Mouse (Mus musculus) adrenal gland, adult 18-20 months (tissue): Measurements from ENCODE around the gene Tspan5. TPM values are rescaled to one million over a fixed set of nuclear protein-coding genes. Genes with fewer than 3 reads are reported as not detected.

ENCODE experiments used
- DNase-seq, 2 experiments: peaks; one replicate each; pipeline ENCODE4 v3.0.0; 2021 to 2022; ENCODE audit warnings: low spot score in 2 of 2
- total RNA-seq, 2 experiments: library from RNA; stranded (reverse); gene quantifications; 1 replicate in 1 of 2; 2 replicates in 1 of 2; pipeline ENCODE4 v1.2.3; 2021

The Tspan5 gene
- total RNA-seq, 2 experiments from 2014 or later, result 58.5 to 61.8 TPM

DNA sequence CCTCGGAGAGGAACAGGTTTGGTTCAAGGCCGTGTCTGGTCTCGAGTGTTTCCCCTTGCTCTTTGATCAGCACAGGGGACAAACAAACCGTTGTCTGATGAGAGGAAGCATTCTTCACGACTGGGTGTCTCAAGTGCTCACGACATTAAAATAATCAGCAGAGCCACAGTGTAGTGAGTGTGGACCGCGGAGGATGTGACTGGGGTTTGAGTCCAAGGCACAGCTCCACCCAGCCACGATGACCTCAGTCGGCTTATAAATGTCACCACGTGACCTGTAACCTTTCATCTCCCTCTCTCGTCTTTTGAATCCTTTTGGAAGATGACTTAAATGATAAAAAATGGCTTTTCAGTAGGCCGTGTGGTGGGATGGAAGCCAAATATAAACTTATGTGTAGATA lies 126.4 kb downstream of the Tspan5 start:
- peak in 1 of 2 experiments; percentile 48 for DNase-seq

DNA sequence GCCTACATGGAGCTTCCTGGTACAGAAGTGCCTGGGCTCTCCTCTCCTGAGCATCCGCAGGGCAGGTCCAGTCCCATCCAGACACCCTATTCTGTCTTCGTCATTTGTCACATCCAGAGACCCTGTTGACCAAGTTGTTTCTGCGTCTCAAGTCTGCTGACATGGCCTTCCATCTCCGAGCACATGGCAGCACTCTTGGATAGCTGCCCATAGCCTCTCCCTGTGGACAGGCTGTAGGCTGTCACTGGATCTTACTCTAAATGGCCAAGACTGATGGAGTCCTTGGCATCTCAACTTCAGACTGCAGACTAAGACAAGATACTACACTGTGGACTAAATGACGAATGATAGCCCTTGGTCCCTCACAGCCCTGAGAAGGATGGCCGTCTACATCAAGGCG lies 133.3 kb downstream of the Tspan5 start:
- DNase-seq, result no peak

DNA sequence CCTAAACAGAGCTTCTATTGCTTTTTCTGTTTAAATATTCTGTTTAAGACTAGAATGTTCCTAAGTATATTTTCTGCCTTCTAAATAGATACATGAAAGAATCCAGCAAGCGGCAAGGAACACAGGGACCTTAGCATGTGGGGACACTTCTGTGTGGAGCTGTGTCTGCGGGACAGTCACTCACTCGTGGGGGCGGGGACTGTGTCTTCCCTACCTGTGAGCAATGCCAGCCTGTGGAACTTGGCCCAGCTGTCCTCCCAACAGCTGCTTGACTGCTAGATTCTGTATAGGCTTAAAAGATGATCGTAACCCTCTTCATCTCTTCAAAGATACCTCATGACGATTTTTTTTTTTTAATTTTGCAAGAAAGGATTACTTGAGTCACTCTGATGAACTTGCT lies 133.9 kb downstream of the Tspan5 start:
- no peak for DNase-seq

DNA sequence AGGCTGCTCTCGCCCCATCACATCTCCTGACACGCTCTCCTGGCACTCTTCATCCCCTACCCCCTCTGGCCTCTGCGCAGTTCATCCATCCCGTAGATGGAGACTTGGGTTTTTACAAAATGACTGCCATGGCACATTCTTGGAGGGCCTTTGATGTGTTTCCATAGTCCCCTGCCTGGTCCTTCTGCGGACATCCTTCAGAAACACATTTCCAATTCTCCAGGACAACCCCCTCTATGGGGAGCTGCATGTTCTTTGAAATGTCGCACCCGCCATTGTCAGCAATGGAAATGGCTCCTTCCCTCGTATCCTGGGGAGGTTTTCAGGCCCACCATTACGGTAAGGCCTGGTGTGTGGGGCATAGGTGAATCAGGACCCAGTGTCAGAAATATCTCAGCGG lies 134.4 kb downstream of the Tspan5 start:
- DNase-seq, result no peak

DNA sequence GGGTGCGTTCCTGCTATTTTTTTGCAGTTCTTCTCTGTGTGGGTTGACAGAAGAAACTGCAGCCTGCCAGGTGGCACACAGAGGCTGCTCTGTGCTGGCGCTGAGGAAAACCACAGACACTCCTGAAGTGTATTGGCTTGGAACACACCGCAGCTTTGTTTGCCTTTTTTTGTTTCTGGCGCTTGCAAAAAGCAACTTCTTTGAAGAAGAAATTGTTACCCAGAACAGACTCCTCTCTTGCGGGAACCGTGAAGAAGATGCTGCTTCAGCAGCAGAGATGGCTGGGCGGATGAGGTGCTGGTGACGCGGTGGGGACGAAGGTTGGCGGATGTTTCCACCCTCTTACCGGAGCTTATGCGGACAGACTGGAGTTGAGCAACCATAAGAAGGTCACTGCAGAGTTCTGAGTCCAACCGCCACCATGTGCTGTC lies 135.0 kb downstream of the Tspan5 start:
- no peak for DNase-seq

DNA sequence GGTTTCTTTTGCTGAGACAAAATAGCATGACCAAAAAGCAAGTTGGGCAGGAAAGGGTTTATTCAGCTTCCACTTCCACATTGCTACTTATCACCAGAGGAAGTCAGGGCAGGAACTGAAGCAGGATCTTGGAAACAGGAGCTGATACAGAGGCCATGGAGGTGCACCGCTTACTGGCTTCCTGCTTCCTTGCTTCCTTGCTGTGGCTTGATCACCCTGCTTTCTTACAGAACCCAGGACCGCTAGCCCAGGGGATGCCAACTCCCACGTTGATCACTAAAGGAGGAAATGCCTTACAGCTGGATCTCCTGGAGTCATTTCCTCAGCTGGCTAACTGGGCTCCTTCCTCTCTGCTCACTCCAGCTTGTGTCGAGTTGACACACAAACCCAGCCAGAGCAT lies 135.7 kb downstream of the Tspan5 start:
- DNase-seq, result no peak

DNA sequence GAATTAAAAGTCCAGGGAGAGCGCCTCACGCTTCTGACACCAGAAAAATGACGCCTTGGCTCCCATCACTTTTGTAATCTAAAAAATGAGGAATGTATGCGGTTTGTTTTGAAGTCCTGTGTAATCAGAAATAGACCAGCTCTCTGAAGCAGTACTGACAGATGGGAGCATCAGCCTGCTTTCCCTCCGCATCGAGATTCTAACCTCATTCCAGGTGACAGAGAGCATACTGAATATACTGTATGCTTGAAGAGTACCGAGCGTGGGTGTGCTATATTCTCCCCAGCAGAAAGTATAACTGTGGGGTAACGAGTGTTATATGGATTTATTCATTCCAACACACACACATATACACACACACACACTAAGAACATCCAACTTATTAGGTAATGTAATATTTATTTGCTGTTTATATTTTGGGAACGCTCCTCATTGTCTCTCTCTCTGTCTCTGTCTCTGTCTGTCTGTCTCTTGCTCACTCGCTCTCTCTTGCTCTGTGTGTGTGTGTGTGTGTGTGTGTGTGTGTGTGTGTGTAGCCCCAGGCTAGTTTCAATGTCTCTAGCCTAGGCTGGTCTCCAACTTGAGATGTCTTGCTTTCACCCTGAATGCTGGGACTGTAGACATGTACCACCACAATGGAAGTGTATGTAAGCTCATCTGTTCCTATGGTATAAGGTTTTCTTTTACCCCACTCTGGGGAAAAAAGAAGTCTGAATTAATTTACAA lies 139.2 kb downstream of the Tspan5 start:
- DNase-seq, result no peak

DNA sequence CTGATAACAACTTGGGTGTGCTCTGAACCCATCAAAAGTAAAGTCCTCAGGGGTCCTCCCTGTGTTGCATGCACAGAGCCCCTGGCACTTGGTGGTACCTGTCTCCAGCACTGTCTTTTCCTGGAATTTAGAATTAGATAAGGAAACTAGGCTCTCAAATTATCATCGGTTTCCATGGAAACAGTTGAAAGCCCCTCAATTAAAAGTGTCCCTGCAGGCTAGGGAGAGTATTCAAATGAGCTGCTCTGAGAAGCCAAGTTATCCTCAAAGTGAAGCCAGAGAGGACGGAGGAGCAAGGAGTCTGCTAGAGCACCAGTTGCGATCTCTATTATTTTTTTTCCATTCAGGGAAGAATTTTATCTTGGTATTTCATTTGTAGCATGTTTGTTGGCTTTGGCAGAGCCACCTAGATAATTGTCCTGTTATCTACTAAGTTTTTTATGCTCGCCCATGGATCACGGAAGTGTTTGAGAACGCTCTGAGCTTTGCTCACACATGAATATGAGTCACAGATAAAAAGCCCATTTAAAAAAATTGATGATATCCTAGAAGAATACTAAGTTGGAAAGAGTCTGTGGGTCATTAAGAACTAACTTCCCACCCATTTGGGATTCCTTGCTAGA lies 139.8 kb downstream of the Tspan5 start:
- no peak for DNase-seq

DNA sequence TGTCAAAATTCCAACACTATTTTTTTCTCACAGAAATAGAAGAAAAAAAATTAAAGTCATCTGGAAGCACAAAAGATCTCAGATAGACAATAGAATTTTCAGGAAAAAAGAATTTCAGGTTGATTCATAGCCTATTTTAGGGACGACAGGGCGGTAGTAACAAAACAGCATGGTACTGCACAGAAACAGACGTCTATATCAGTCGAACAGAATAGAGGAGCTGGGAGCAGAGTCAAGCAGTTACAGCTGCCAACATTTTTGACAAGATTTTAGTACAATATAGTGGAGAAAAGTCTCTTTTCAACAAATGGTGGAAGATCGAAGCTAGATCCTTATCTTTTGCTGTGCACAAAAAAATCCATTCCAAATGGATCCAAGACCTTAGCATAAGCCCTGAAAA lies 144.1 kb downstream of the Tspan5 start:
- DNase-seq, result no peak

DNA sequence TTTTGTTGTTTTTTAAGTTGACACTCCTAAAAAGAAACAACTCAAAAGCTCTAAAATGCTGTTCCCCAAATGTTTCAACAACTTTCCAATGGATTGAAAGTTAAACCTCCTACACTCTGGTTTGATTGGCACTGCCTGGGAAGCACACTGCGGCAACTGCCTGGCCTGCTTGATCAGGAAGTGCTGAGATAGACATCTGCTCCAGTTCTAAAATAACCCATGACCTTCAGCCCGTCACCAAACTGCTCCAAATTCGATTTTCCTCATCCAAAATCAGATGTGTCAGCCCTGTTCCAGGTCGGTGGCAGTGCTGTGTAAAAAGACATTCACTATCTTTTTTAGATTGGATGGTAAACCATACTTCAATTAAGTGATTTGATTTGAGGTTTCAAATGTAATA lies 147.2 kb downstream of the Tspan5 start:
- no peak for DNase-seq

DNA sequence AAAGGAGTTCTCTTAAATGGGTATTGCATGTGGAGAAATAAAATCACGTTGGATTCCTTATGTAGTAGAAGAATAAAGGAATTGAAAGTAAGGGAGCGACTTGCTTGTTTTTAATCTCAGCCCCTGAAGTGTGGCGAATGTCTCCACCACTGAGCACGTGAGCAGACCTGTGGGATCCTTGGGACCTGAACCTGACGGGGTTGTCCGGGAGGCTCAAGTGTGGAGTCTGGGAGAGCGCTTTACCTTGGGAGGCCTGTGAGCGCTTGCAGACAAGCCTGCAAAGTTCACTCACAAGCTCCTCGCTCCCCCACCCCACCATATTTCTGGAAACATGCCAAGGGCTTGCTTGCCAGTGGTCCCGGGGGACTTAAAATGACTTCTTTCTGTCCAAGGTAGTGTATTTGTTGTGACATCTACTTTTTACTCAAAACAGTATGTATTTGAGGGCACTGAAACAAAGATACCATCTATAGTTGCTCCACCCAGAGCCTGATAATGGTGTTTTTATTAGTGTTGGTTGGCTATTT lies 147.8 kb downstream of the Tspan5 start:
- DNase-seq, result no peak

DNA sequence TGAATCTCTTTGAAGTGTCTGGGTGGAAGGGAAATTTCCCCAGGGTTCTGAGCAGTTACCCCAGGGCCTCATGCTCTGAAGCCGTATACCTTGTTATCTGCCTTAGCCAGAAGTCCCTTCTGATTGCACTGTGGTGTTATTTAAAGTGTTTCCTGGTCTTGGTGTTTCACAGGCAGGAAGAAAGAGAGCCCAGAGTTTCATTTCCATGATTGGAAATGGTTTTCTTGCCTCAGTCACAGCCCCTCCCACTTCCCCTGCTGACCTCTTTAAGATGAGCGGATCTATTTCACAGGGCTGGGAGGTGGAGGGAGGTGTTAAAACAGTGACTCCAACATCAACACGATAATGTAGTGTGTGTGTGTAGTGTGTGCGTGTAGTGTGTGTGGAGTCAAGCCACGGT lies 151.5 kb downstream of the Tspan5 start:
- no peak for DNase-seq

DNA sequence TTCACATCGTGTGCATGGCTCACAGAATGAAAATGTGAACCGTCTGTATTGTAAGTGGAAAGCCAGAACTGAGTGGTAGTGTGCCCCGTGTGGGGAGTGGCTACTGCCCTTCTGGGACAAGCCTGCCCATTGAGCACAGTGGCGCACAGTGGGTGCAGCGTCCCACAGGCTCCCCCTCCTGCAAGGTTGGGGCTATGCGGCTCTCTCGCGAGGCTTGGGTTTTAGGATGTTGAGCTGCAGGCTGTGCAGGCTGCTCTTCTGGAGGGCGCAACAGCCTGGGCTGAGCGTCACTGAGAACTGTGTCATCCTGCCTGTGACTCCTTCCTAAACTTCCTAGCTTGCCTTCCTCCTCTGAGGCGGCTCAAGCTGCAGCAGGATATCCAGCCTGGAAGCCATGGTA lies 155.5 kb downstream of the Tspan5 start:
- DNase-seq, result no peak

DNA sequence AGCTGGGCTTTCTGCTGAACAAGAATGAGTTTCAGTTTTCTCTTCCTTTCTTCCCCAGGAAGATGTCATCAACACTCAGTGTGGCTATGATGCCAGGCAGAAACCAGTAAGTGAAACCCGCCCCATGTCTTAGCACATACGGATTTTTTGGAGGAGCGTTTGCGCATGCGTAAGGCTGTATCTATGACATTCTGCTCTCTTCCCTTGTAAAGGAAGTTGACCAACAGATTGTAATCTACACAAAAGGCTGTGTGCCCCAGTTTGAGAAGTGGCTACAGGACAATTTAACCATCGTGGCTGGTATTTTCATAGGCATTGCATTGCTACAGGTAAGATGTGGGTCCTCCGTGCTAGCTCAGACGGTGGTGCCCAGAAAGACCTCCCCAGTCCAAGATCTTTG lies 156.1 kb downstream of the Tspan5 start:
- DNase-seq, result no peak

DNA sequence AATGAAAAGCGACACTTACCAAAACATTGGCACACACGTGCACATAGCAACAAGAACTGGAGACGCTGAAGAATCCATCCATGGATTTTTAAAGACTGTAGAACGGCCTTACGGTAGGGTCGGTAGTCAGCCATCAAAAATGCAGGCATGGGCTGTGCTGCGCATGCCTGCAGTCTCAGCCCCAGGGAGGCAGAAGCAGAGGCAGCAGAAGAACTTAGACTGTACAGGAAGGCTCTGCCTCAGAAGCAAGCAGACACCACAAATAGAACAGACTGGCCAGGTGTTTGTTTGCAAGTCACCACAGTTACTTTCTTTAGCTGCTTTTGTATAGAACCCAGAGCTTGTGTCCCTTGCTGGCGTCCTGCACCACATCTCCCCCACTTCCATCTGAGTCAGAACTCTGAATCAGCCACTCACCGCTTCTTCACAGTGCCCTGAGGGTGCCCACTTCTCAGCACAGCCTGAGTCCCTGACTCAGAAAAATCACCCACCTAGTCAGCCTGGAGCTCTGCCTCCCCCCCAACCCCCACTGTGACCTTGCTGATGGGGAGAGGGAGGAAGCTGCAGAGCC lies 158.7 kb downstream of the Tspan5 start:
- DNase-seq, result no peak

DNA sequence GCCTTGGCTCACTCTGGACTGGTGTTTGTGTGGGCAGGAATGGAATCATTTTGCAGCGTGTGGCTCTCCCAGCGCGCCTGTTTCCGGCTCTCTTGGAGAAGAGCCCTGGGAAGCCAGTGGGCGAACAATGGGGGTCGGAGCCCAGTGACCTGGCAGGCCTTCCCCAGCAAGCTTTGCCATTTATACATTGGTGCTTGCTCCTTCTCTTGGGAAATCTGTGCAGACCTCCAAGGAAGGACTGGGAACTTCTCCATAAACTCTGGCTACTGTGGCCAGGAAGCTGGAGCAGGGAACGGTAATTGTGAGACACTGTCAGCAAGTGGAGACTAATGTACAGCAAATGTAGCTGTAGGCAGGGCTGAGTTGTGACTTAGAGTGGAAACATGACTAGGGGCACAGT lies 163.7 kb downstream of the Tspan5 start:
- DNase-seq, result no peak

DNA sequence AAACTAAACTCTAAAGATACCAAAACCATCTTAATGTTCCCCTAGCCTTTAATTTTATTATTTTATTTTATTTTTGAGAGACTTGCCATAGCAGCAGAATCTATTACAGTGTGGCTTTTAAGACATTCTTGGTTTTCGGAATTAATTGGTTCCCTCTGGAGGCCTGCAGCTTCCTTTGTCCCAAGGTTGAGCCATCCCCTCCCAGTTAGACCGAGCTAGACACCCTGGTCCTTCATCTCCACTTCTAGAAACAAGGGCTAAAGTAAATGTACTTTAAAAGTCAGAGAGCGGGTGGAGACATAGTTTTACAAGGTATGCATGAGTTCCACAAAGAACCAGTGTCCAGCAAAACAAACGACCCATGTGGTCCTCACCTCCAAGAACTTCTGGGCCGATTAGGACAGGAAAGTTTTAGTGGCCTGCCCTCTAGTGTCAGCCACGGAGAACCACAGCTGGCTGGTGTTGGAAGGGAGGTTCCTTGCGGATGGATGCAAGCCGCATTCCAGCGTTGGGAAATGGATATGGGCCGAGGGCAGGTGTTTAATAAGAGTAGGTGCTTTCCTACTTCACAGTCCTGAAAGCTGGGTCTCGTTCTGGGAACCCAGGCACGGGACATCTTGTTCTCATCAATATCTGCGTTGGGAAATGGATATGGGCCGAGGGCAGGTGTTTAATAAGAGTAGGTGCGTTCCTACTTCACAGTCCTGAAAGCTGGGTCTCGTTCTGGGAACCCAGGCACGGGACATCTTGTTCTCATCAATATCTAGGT lies 164.3 kb downstream of the Tspan5 start:
- peak; percentile 64 to 67 for DNase-seq

DNA sequence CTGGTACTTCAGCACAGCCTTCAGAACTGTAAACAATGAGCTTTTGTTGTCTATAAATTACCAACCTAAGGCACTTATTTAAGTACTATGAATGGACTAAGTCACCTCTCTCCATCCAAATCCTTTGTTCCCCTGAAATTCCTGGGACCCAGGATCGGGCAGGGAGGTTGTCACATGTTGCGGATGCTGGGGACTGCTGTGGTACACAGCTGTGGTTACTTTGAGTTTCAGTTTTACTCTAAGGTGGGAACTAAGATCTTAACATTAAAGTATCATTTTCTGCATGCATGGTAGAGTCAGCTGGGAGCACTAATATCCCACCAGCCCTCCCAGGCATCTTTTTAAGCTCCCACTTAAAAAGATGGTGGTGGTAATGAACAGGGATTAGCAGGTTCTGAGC lies 167.3 kb downstream of the Tspan5 start:
- no peak for DNase-seq

DNA sequence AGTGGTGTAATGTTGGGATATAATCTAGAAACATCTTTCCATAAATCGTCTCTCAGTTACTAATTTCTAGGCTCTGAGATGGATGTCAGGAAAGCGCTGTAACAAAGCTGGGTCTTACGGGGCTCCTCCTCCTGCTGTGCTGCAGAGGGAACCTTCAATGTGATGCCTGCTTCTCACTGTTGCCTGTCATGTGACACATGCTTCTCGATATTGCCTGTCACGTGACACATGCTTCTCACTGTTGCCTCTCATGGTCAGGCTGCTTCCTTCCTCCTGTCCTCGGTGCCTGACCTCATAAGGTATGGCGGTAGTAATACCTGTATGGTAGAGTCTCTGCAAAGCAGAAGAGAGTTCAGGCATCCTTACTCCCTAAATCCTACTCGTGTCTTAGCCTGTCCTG lies 170.5 kb downstream of the Tspan5 start:
- DNase-seq, result no peak

DNA sequence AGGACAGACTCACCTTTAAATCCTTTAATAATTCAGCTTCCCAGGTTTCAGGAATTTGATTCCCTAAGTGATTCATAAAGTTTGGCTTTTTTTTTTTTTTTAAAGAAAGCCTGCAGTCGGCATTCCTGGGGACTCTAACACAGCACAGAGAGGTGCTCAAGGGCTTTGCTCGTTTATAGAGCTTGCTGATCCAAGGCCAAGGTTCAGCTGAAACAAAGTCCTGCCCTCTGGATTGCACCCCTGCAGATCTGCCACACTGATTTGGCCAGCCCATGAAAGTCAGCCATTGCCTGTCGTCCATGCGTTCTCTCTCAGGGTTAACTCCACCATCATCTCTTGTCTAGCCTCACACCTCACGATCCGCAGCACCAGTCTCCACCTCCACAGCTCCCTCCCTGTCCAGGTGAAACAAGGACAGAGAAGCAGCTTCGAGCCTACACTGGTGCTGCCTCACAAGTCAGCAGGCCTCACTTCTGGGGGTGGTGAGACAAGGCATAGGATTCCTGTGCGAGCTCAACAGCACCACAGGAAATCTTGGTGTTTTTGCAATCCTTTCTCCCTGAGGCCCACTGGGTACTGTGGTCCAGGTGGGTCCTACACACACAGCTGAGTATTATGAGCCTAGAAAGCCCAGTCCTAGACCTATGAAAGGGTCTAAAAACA lies 172.8 kb downstream of the Tspan5 start:
- DNase-seq, result no peak

DNA sequence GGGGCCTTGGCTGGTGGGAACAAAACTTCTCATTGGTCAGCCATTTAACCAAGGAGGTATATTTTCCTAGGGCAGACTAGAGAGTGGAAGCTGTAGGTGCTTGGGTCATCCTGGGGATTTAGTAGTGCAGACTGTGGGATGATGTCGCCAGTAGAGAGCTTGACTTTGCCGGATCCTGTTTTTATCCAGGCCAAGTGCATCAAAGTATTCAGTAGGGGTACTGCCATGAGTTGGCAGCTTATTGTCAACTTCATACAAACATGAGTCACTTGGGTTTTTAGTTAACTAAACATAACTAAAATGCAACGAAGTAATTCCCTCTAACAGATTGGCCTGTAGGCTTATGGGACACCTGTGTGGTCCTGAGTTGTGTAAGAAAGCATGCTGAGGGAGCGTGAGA lies 174.6 kb downstream of the Tspan5 start:
- DNase-seq, result no peak
